Mouse (Mus musculus) embryonic fibroblast, embryonic 13.5 days (primary cell): ENCODE data around the gene Ttc9.

Experiments used
- CTCF ChIP-seq: IDR thresholded peaks from 2 replicates; pipeline ENCODE4 v1.5.1; 2011; ENCODE audit warnings: mild to moderate bottlenecking, control low read depth, low read length, moderate library complexity, borderline replicate concordance; ENCODE audit not compliant: insufficient read depth
- POLR2A ChIP-seq: IDR thresholded peaks from 2 replicates; pipeline ENCODE4 v1.6.1; 2011; ENCODE audit warnings: low read depth, mild to moderate bottlenecking, control low read depth, low read length, moderate library complexity

DNA sequence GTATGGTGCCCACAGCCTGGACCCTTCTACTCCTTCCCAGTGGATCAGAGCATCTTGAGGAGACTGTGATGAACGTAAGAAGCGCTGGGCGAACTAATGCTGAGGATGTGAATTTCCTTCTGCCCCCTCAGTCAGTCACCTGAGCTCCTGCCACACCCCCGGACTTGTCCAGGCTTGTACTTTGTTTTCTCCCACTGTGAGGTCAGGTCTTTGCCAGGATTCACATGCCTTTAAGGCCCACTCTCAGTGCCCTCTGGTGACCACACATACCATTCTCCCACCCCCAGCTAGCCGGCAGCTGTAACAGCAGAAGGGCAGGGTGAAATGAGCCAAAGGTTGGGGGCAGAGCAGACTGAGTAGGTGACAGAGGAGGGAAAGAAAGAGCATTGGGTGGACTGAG is 32.9 kb downstream of the Ttc9 start:
- TF ChIP-seq CTCF: no peak
- no peak for TF ChIP-seq POLR2A
